Mouse (Mus musculus) kidney, embryonic 15.5 days (tissue): Measurements from ENCODE around the gene Hs3st6. TPM values are rescaled to one million over a fixed set of nuclear protein-coding genes. Genes with fewer than 3 reads are reported as not detected.

Source experiments
- ATAC-seq: fragments of 200-750 bp; cut with Nextera tagmentation; replicated peaks from 2 replicates; pipeline ENCODE4 v1.8.0; 2017; ENCODE audit warnings: moderate TSS enrichment; ENCODE audit not compliant: low FRiP score
- H3K27ac ChIP-seq: fragments of 300-500 bp; sonication (generic); 2 replicates; pipeline ENCODE4 v1.5.1; 2015; ENCODE audit warnings: mild to moderate bottlenecking, inconsistent platforms
- H3K27me3 ChIP-seq: fragments of 300-500 bp; sonication (generic); 2 replicates; pipeline ENCODE4 v1.6.1; 2015; ENCODE audit warnings: inconsistent platforms
- H3K36me3 ChIP-seq: fragments of 300-500 bp; sonication (generic); 2 replicates; pipeline ENCODE4 v1.6.1; 2015; ENCODE audit warnings: inconsistent platforms
- H3K4me1 ChIP-seq: fragments of 300-500 bp; sonication (generic); 2 replicates; pipeline ENCODE4 v1.6.1; 2015; ENCODE audit warnings: inconsistent platforms
- H3K4me2 ChIP-seq: fragments of 300-500 bp; sonication (generic); 2 replicates; pipeline ENCODE4 v1.6.1; 2015; ENCODE audit warnings: moderate library complexity, mild to moderate bottlenecking, inconsistent platforms
- H3K4me3 ChIP-seq: fragments of 300-500 bp; sonication (generic); replicated peaks from 2 replicates; pipeline ENCODE4 v1.5.1; 2015; ENCODE audit warnings: mild to moderate bottlenecking, inconsistent platforms
- H3K9ac ChIP-seq: fragments of 300-500 bp; sonication (generic); 2 replicates; pipeline ENCODE4 v1.6.1; 2015; ENCODE audit warnings: mild to moderate bottlenecking, inconsistent platforms
- H3K9me3 ChIP-seq: fragments of 300-500 bp; sonication (generic); replicated peaks from 2 replicates; pipeline ENCODE4 v1.6.1; 2016; ENCODE audit warnings: inconsistent platforms
- WGBS: fragments of 180-500 bp; shearing (Covaris S2); methylation state at CpG from one replicate; pipeline ENCODE4 v1.1.7; 2015; ENCODE audit warnings: mixed read lengths; 5-methylcytosine and 5-hydroxymethylcytosine counted together
- polyA plus RNA-seq: library from polyadenylated mRNA; unstranded; fragments of >200 nt; fragmentation: Nextera tagmentation; extraction: Ambion mirVana; gene quantifications from 2 replicates; pipeline ENCODE4 v1.2.1, GENCODE M21; 2015

Gene Hs3st6
- polyA plus RNA-seq, 1 experiment from 2014 or later: 26.0 TPM

- peaks cover 18% of the 10 kb centered on the region for H3K36me3 ChIP-seq
- 20% methylated on average over 7 of the region's 7 CpGs for WGBS
- no peak overlapping the region for H3K4me3 ChIP-seq
- H3K4me1 ChIP-seq: peaks cover 12% of the 10 kb centered on the region
- H3K27ac ChIP-seq: no peak overlapping the region
- H3K4me2 ChIP-seq: no peak overlapping the region
- ATAC-seq: peak; percentile 79
- no peak overlapping the region for H3K9ac ChIP-seq
- peaks cover 11% of the 10 kb centered on the region for H3K27me3 ChIP-seq
- H3K9me3 ChIP-seq: no peaks in the 10 kb centered on the region
Measured at GRCm38 (mm10) chr17:24745526-24746497, 7.0 kb upstream of the Hs3st6 start.

DNA sequence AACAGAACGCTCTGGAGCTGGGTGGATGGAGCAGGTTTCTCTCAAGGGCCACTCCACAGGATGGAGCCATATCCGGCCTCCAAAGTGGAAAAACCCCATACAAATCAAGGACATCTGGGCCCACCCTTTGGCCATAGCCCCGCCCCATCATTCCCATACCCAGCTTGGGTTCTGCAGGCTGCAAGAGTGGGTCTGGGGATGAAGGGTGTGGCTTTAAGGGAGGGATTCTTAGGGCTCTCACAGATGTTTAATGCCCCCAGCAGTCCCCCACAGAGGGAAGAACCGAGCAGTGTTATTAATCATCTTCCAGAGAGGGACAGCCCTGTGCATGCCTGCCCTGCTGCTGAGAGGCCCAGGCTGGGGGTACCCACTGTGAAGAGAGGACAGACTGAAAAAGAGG, 5.8 kb upstream of the Hs3st6 start:
- Histone ChIP-seq H3K9ac (no peak overlapping the region), H3K27ac (0 out of 2 replicates have a peak overlapping the region, but pooled peaks have one; percentile 18), H3K36me3 (peaks cover 7% of the 10 kb centered on the region), H3K27me3 (peaks cover 22% of the 10 kb centered on the region), H3K4me1 (peaks cover 16% of the 10 kb centered on the region), H3K9me3 (no peaks in the 10 kb centered on the region), H3K4me2 (no peak overlapping the region), H3K4me3 (no peak overlapping the region)
- WGBS: 34% methylated on average over 4 of the region's 4 CpGs
- 0 out of 2 replicates have a peak, but pooled peaks have one; percentile 55 for ATAC-seq

DNA sequence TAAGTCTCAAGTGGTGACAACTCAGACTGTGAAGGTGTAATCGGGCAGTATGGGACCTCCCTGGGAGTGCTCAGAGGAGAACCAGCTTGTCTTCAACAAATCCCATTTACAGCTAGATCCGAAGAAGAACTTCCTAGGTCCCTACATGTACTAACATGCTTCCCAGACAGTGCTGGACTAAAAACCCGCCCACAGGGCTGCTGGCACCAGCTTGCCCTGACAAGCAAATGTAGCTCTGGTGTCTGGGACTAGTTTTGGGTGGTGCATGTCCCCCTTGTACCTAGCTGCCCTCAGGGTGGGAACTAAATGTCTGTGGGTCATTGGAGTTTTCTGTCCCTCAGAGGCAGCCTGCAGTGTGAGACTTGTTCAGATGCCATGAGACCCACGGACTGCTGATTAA, 1.3 kb upstream of the Hs3st6 start:
- H3K27ac ChIP-seq: no peak overlapping the region
- H3K4me2 ChIP-seq: 0 out of 2 replicates have a peak overlapping the region, but pooled peaks have one; percentile 12
- H3K9me3 ChIP-seq: no peaks in the 10 kb centered on the region
- 34% methylated on average over 4 of the region's 4 CpGs for WGBS
- H3K4me3 ChIP-seq: no peak overlapping the region
- no peak for ATAC-seq
- peaks cover 64% of the 10 kb centered on the region for H3K27me3 ChIP-seq
- H3K4me1 ChIP-seq: peaks cover 42% of the 10 kb centered on the region
- H3K36me3 ChIP-seq: no peaks in the 10 kb centered on the region
- H3K9ac ChIP-seq: no peak overlapping the region

DNA sequence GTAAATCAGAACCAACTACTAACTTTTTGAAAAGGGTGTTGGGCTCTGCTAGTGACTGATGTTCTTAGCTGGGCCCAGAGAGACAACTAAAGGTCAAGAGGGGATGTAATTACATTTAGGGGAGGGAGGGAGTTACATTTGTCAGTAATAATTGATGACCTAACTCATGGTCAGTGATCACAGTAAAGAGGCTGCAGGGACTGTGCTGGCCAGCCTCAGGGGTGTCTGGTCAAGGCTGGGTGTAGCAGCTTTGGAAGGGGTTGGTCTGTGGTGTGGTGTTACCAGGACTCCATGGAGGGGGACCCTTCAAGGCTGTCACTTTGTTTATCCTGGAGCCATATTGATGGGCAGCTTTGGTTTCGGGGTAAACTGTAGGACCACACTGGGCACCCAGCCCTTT, 4.6 kb downstream of the Hs3st6 start:
- Histone ChIP-seq H3K4me1 (peaks cover 56% of the 10 kb centered on the region), H3K4me2 (no peak overlapping the region), H3K9ac (no peak overlapping the region), H3K27me3 (peaks cover 38% of the 10 kb centered on the region), H3K36me3 (no peaks in the 10 kb centered on the region), H3K4me3 (no peak overlapping the region), H3K27ac (0 out of 2 replicates have a peak overlapping the region, but pooled peaks have one; percentile 1), H3K9me3 (no peaks in the 10 kb centered on the region)
- ATAC-seq: peak; percentile 54
- WGBS: 59% methylated on average over 1 of the region's 1 CpGs

DNA sequence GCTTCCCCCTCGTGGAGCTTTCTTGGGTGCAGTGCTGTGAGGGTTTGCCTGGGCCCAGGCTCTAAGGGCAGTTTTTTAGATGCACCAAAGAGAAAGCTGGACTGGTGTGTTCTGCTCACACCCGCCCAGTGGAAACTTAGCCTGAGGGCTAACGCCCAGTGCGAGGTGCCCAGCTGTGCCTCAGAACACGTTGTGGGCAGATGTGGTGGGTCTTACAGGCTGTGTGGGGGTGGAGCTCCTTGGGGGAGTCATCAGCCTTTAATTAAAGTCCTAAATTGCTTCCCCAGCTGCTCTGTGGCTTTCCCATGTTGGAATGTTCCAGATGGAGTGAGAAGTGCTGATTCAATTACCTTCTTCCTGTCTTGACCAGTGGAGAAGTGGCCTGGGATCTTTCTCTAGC, 8.3 kb downstream of the Hs3st6 start:
- WGBS: 32% methylated on average over 5 of the region's 5 CpGs
- no peak overlapping the region for H3K4me2 ChIP-seq
- no peak overlapping the region for H3K4me3 ChIP-seq
- H3K9me3 ChIP-seq: no peaks in the 10 kb centered on the region
- no peak overlapping the region for H3K9ac ChIP-seq
- H3K27ac ChIP-seq: peak overlapping the region; percentile 77
- no peaks in the 10 kb centered on the region for H3K36me3 ChIP-seq
- peaks cover 2% of the 10 kb centered on the region; the same call in 1 of the 2 replicates for H3K27me3 ChIP-seq
- peak; percentile 30 for ATAC-seq
- peaks cover 50% of the 10 kb centered on the region for H3K4me1 ChIP-seq

DNA sequence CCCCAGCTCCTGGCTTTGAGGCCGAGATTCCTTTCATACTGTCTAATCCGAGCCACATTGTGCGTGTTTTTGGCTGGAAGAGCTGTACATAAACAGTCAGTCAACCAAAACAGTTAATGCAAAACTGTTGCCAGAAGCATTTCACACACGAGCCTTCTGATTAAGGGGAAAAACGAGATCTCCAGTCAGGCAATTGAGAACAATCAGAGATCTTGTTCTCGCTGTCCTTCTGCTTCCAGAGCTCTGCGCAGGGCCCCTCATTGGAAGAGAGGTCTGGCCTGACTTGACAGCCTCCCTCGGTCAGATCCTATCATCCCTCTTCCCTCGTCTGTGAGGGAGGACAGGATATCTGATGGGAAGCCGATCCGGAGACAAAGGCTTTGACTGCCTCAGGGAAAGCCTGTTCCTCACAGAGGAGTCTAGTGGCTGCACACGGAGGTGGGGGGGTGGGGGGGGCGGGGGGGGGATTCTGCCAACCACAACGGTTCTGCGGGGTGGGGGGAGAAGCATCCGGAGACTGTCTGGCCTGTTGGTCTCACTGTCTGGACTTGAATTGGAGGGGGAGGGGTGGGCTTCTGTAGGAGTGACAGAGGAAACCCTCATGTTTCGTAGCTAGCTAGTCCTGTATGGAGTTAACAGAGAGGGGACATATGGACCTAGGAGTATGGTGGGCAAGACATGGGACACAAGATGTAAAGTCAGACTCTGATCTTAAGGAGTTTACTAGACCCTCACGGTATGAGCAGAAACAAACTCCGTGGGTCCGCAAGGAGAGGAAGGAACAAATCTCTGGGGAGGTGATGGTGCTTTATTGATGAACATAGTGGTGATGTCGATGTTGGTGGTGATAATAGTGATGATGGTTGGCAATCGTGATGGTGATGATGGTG, 12.5 kb downstream of the Hs3st6 start:
- WGBS: 31% methylated on average over 21 of the region's 22 CpGs
- Histone ChIP-seq H3K9ac (0 out of 2 replicates have a peak overlapping the region, but pooled peaks have one; percentile 23), H3K4me1 (peaks cover 73% of the 10 kb centered on the region), H3K9me3 (no peaks in the 10 kb centered on the region), H3K4me2 (peak overlapping the region; percentile 36), H3K27me3 (no peaks in the 10 kb centered on the region), H3K36me3 (no peaks in the 10 kb centered on the region), H3K4me3 (no peak overlapping the region), H3K27ac (peak overlapping the region; percentile 90)
- peak; percentile 37 for ATAC-seq

DNA sequence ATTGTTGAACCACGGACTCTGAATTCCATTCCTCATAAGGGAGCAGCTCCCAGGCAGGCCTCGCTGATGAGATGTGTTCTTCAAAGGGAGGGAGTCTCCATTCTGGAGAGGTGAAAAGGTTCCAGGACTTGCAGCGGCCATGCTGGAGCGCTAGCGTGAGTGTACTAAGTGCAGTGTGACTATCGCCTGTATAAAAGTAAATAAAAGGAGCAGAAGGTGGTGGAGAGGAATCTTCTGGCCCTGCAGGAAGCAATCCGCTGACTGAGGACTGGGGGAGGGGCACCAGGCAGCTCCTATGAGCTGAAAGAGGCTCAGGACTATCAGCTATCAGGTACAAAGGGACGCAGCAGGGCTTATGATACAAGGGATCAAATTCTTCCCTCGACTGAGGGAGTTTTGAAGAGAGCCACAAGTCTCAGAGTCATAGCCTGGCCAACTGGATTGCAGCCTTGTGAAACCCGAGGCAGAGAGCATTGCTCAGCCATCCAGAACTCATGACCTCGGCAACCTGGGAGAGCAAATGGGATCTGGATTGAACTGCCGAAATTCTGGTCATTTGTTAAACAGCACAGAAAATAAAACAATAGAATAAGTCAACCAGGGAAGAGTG, 13.6 kb downstream of the Hs3st6 start:
- no peaks in the 10 kb centered on the region for H3K27me3 ChIP-seq
- no peak overlapping the region for H3K9ac ChIP-seq
- no peaks in the 10 kb centered on the region for H3K9me3 ChIP-seq
- H3K4me2 ChIP-seq: peak overlapping the region; percentile 35
- H3K36me3 ChIP-seq: no peaks in the 10 kb centered on the region
- H3K4me1 ChIP-seq: peaks cover 63% of the 10 kb centered on the region
- peak; percentile 55 for ATAC-seq
- no peak overlapping the region for H3K4me3 ChIP-seq
- WGBS: 9% methylated on average over 12 of the region's 12 CpGs
- peak overlapping the region; percentile 90 for H3K27ac ChIP-seq

- Histone ChIP-seq H3K36me3 (no peaks in the 10 kb centered on the region), H3K9ac (no peak overlapping the region), H3K4me2 (no peak overlapping the region), H3K4me1 (peaks cover 52% of the 10 kb centered on the region), H3K27me3 (no peaks in the 10 kb centered on the region), H3K27ac (no peak overlapping the region), H3K4me3 (no peak overlapping the region), H3K9me3 (no peaks in the 10 kb centered on the region)
- no peak for ATAC-seq
- 45% methylated on average over 3 of the region's 3 CpGs for WGBS
Measured at GRCm38 (mm10) chr17:24769146-24769545, 16.4 kb downstream of the Hs3st6 start.

DNA sequence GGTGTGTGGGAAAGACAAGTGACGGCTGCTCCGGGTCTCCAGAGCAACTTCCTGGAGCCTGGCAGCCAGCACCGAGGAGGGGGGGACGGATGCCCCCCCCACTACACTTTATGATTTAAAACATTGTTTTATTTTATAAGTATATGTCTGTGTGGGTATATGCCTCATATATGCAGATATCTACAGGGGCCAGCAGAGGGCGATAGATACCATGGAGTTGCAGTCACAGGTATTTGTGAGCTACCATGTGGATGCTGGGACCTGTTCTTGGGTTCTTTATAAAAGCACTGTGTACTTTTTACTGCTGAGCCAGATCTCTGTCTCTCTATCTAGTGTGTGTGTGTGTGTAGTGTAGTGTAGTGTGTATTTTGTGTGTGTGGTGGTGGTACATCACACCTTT, 20.5 kb downstream of the Hs3st6 start:
- Histone ChIP-seq H3K4me1 (peaks cover 14% of the 10 kb centered on the region), H3K4me3 (no peak overlapping the region), H3K4me2 (no peak overlapping the region), H3K27me3 (no peaks in the 10 kb centered on the region), H3K9me3 (no peaks in the 10 kb centered on the region), H3K36me3 (no peaks in the 10 kb centered on the region), H3K27ac (no peak overlapping the region), H3K9ac (no peak overlapping the region)
- no peak for ATAC-seq
- WGBS: 84% methylated on average over 5 of the region's 5 CpGs

- H3K4me1 ChIP-seq: no peaks in the 10 kb centered on the region
- ATAC-seq: no peak
- no peak overlapping the region for H3K4me3 ChIP-seq
- H3K4me2 ChIP-seq: no peak overlapping the region
- H3K27me3 ChIP-seq: no peaks in the 10 kb centered on the region
- H3K27ac ChIP-seq: no peak overlapping the region
- no peaks in the 10 kb centered on the region for H3K36me3 ChIP-seq
- H3K9ac ChIP-seq: no peak overlapping the region
- H3K9me3 ChIP-seq: no peaks in the 10 kb centered on the region
- WGBS: 79% methylated on average over 8 of the region's 8 CpGs
Measured at GRCm38 (mm10) chr17:24775173-24775572, 22.4 kb downstream of the Hs3st6 start.

GRCm38 (mm10) chr17:24777073-24777472, 24.3 kb downstream of the Hs3st6 start:
- Histone ChIP-seq H3K4me2 (no peak overlapping the region), H3K27ac (no peak overlapping the region), H3K27me3 (no peaks in the 10 kb centered on the region), H3K9me3 (no peaks in the 10 kb centered on the region), H3K4me1 (no peaks in the 10 kb centered on the region), H3K4me3 (no peak overlapping the region), H3K36me3 (no peaks in the 10 kb centered on the region), H3K9ac (no peak overlapping the region)
- WGBS: 50% methylated on average over 2 of the region's 2 CpGs
- no peak for ATAC-seq
